Mouse (Mus musculus) kidney, postnatal 4 days (tissue): ENCODE measurements around the gene Mapk10.
"Not testable (repeated sequence)": the region's sequence is repeated elsewhere in the genome, so short reads cannot be mapped to it uniquely, and the experiment has no call there.

Experiments
- DNase-seq, 2 experiments: peaks; one replicate each; pipeline ENCODE4 v3.0.0; 2021; ENCODE audit warnings: mixed read lengths in 2 of 2

Mapk10 gene

GRCm38 (mm10) chr5:102947061-102947711, 263.9 kb downstream of the Mapk10 start:
- peak in 1 of 2 experiments; percentile 26 for DNase-seq

- DNase-seq = no peak
Observed at GRCm38 (mm10) chr5:102946625-102947024, 264.5 kb downstream of the Mapk10 start.

GRCm38 (mm10) chr5:102943864-102944630, 267.1 kb downstream of the Mapk10 start:
- peak in 1 of 2 experiments; percentile 11 for DNase-seq

- DNase-seq = peak in 1 of 2 experiments; percentile 22
Observed at GRCm38 (mm10) chr5:102930161-102930560, 281.0 kb downstream of the Mapk10 start.

GRCm38 (mm10) chr5:102926786-102927185, 284.3 kb downstream of the Mapk10 start:
- no peak for DNase-seq

- DNase-seq = no peak
Observed at GRCm38 (mm10) chr5:102920199-102920598, 290.9 kb downstream of the Mapk10 start.

GRCm38 (mm10) chr5:102905441-102906211, 305.5 kb downstream of the Mapk10 start:
- DNase-seq = no peak

GRCm38 (mm10) chr5:102904066-102904465, 307.1 kb downstream of the Mapk10 start:
- DNase-seq = peak in 1 of 2 experiments; percentile 27

- peak; percentile 56 to 77 for DNase-seq
Observed at GRCm38 (mm10) chr5:102903487-102903886, 307.6 kb downstream of the Mapk10 start.

GRCm38 (mm10) chr5:102901176-102901575, 310.0 kb downstream of the Mapk10 start:
- DNase-seq = no peak

GRCm38 (mm10) chr5:102899680-102900215, 311.4 kb downstream of the Mapk10 start:
- no peak for DNase-seq

GRCm38 (mm10) chr5:102898301-102898700, 312.8 kb downstream of the Mapk10 start:
- DNase-seq = no peak

GRCm38 (mm10) chr5:102892226-102892625, 318.9 kb downstream of the Mapk10 start:
- no peak for DNase-seq

GRCm38 (mm10) chr5:102889163-102889488, 322.0 kb downstream of the Mapk10 start:
- no peak for DNase-seq

- DNase-seq = no peak
Observed at GRCm38 (mm10) chr5:102888482-102889162, 322.5 kb downstream of the Mapk10 start.

- DNase-seq = no peak
Observed at GRCm38 (mm10) chr5:102875628-102876027, 335.5 kb downstream of the Mapk10 start.

GRCm38 (mm10) chr5:102874605-102875298, 336.4 kb downstream of the Mapk10 start:
- DNase-seq = peak; percentile 56 to 70

- DNase-seq = not testable (repeated sequence)
Observed at GRCm38 (mm10) chr5:102872996-102873395, 338.1 kb downstream of the Mapk10 start.

GRCm38 (mm10) chr5:102868196-102868595, 342.9 kb downstream of the Mapk10 start:
- peak; percentile 43 to 55 for DNase-seq

GRCm38 (mm10) chr5:102859749-102860148, 351.4 kb downstream of the Mapk10 start:
- no peak for DNase-seq

- no peak for DNase-seq
Observed at GRCm38 (mm10) chr5:102858047-102858446, 353.1 kb downstream of the Mapk10 start.
